Mouse (Mus musculus) inflammation-experienced regulatory T-cells, adult 16 weeks (primary cell): ENCODE results near the gene Pgls. TPM values are rescaled to one million over a fixed set of nuclear protein-coding genes. Genes with fewer than 3 reads are reported as not detected.

Experiments used
- polyA plus RNA-seq: library from polyadenylated mRNA; unstranded; fragments of 100-300 nt; shearing (Covaris generic); gene quantifications from one replicate; pipeline ENCODE4 v1.2.1, GENCODE M21; 2017

Pgls gene
- polyA plus RNA-seq: 28.9 TPM

GRCm38 (mm10) chr8:71591471-71592373 is at the start of gene Pgls:
Gene Pgls (plus strand): TSS chr8:71592176.

GRCm38 (mm10) chr8:71542632-71543343 is 49.2 kb upstream of the Pgls start, which contains the start of gene Mvb12a:
Gene Mvb12a (plus strand): TSS chr8:71542922.

DNA sequence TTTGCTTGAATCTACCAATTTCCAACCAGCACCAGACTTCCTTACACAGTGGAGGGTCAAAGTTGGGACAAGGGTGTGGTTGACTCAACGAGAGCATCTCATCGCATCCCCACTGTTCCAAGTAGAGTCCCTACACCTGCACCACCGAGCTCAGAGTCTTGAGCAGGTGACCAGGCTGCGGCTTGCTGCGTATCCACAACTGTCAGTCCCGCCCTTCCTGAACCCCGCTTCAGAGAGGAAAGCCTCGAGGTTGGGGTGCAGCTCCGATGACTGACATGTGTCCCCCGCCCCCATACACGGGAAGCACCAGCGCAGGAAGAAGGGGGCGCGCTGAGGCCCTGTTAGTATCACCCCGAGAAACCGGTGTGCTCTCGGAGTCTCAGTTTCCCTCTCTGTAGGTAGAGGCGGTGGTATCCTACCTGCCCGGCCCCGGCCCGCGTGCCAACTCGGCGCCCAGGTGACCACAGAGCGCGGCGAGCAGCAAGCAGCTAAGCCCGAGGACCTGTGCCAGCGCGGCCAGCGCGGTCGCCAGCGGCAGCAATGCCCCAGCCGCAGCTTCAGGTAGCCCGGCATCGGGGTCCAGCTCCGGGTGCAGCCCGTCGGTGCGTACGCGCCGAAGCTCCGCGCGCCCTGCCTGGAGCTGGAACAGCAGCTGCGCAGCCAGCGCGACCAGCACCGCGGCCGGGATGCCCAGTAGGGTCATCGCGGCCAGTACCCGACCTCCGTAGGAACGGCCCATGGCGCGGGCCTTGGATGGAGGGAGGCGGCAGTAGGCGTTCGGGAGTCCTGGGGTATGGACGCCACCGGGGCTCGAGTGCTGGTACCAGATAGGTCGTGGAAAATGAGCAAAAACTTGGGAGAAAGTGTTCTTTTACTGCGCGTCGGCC is 33.7 kb upstream of the Pgls start, which contains the start of gene Tmem221:
Gene Tmem221, minus strand, starts transcription at position 801 of the 887 bp plus-strand sequence.

GRCm38 (mm10) chr8:71566501-71566900 is 25.5 kb upstream of the Pgls start, which contains the start of gene Nxnl1:
Gene Nxnl1 (minus strand): TSS chr8:71566601.

DNA sequence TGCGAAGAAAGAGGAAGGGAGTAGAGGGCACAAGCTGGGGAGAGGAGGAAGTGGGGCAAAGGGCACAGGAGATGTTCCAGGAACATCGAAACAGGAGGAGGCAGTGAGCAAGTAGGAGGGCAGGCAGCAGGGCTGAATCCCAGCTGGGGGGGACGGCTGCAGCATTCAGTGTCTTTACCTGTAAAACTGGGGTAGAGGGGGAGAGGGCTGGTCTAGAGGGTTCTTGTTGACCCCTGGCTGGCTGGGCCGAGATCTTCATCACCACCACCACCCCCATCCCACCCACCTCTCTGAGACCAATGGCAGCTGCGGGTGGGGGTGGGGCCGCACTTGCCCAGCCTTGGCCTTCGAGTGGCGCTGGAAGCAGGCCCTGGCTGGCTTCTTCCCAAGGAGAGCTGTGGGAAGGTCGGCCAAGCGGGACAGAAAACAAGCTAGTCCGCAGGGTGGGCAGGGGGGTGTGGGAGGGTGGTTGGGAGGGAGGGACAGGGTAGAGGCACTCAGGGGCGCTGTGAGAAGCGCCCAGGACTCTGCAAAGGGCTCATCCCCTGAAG is 23.5 kb upstream of the Pgls start, which contains the start of gene Slc27a1:
Gene Slc27a1, plus strand, starts transcription at position 496 of the 551 bp plus-strand sequence.

DNA sequence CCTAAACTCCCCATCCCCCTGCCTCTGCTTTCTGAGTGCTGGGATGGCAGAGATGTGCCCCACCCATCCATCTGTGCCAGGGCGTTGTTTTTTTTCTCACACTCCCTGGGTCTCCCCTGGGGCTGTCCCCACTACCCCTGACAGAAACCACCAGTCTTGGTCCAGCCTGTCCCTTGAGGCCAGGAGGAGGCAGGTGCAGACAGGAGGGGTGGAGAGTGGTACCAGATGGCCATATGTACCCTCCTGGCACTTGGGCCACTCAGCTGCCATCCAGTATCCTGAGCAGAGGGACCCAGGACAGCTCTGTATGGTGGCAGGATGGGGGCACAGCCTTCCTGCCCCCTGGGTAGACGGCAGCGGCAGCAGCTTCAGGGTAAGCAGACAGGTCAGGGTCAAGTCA is 5.5 kb downstream of the Pgls start, which contains the start of gene Fam129c:
Gene Fam129c, plus strand, starts transcription at position 198 of the 400 bp plus-strand sequence.

DNA sequence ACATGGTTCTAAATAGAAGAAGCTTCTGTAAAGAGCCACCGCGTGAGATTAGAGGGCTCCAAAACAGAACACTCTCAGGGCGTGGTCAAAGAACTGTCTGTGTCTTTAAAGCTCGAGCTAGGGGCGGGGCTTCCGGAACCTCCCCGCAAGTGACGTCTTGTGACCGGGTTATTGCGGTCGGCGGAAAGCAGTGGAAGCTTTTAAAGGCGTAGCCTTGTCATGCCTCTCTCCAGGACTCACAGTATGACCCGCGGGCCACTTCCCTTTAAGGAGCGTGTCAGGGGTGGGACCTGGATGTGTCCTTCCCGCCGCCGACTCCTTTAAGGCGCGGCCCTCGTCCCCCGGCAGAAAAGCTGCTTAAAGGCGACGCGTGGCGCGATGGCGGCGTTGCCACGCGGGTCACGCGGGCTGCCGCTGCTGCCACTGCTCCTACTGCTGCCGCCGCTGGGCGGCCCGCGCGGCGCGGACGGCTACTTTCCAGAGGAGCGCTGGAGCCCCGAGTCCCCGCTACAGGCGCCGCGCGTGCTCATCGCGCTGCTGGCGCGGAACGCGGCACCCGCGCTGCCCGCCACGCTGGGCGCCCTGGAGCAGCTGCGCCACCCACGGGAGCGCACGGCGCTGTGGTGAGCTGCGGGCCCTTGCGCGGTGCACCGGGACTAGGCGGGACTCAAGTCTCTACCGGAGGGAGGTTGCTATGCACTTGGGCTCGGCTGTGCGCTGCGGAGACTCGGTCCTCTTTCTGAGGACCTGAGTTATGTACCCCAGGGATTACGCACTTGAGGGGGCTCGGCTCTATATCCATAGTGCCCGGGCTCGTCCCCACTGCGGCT is 19.1 kb downstream of the Pgls start, which contains the start of gene Colgalt1:
Gene Colgalt1, plus strand, starts transcription at position 177 of the 830 bp plus-strand sequence.

Other genes starting within 250 kb of the Pgls start
- gene Use1, start 225.3 kb upstream of the Pgls start, polyA plus RNA-seq: 154 TPM
- gene Ocel1, start 220.9 kb upstream of the Pgls start, polyA plus RNA-seq: 7.2 TPM
- 0.55 TPM for gene Nr2f6, start 210.2 kb upstream of the Pgls start, polyA plus RNA-seq
- gene Ushbp1, start 196.4 kb upstream of the Pgls start, polyA plus RNA-seq: 0.29 TPM
- 120 TPM for gene Babam1, start 195.3 kb upstream of the Pgls start, polyA plus RNA-seq
- gene Ankle1, start 186.2 kb upstream of the Pgls start, polyA plus RNA-seq: 2.2 TPM
- 153 TPM for gene Abhd8, start 128.5 kb upstream of the Pgls start, polyA plus RNA-seq
- 91.6 TPM for gene Mrpl34, start 127.2 kb upstream of the Pgls start, polyA plus RNA-seq
- 76.6 TPM for gene Dda1, start 123.0 kb upstream of the Pgls start, polyA plus RNA-seq
- 0.28 TPM for gene Ano8, start 106.2 kb upstream of the Pgls start, polyA plus RNA-seq
- 9.2 TPM for gene Gtpbp3, start 104.1 kb upstream of the Pgls start, polyA plus RNA-seq
- gene Plvap, start 80.4 kb upstream of the Pgls start, polyA plus RNA-seq: not detected
- gene Ccdc194, start 66.5 kb upstream of the Pgls start, polyA plus RNA-seq: not detected
- 140 TPM for gene Bst2, start 54.7 kb upstream of the Pgls start, polyA plus RNA-seq
- 95.4 TPM for gene Mvb12a, start 49.3 kb upstream of the Pgls start, polyA plus RNA-seq
- gene Tmem221, start 33.3 kb upstream of the Pgls start, polyA plus RNA-seq: not detected
- 0.21 TPM for gene Nxnl1, start 25.6 kb upstream of the Pgls start, polyA plus RNA-seq
- gene Slc27a1, start 23.3 kb upstream of the Pgls start, polyA plus RNA-seq: 22.7 TPM
- gene Fam129c, start 5.5 kb downstream of the Pgls start, polyA plus RNA-seq: 5.8 TPM
- 4.0 TPM for gene Colgalt1, start 18.8 kb downstream of the Pgls start, polyA plus RNA-seq
- gene Unc13a, start 79.6 kb downstream of the Pgls start, polyA plus RNA-seq: 0.55 TPM
- gene Jak3, start 84.1 kb downstream of the Pgls start, polyA plus RNA-seq: 200 TPM
- gene Insl3, start 97.0 kb downstream of the Pgls start, polyA plus RNA-seq: 28.0 TPM
- 8.0 TPM for gene B3gnt3, start 109.6 kb downstream of the Pgls start, polyA plus RNA-seq
- 283 TPM for gene Fcho1, start 133.5 kb downstream of the Pgls start, polyA plus RNA-seq